Mouse (Mus musculus): ENCODE measurements around the gene Neurl4.

DNA sequence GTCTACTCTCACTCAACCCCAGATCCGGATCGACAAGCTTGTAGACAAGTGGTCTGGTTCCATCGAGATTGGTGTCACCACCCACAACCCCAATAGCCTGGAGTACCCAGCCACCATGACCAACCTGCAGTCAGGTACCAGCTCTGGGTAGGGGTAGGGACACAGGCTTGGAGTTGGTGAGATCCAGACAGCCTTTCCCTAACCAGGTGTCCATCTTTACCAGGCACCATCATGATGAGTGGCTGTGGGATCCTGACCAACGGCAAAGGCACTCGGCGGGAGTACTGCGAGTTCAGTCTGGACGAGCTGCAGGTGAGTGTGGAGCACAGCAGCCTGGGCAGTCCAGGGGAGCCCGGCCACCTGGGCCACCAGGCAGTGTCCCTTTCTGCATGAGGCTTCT lies 3.4 kb downstream of the Neurl4 start:
- TF ChIP-seq MAX (IDR thresholded peaks at IDR 0.05; ENCODE audit: low read depth) (no peak), TCF12 (IDR thresholded peaks at IDR 0.05; ENCODE audit: insufficient read depth, poor library complexity, severe bottlenecking) (no peak), USF1 (IDR thresholded peaks at IDR 0.05; ENCODE audit: low read depth) (no peak)

Measured in myocyte (in vitro differentiated cells).